Mouse (Mus musculus): Measurements from ENCODE around the gene Stat4. TPM values are rescaled to one million over a fixed set of nuclear protein-coding genes. Genes with fewer than 3 reads are reported as not detected.

Gene Stat4
- polyA plus RNA-seq (2012; ENCODE audit: insufficient read depth, insufficient read length, low replicate concordance, missing spikeins) = not detected in 2 replicates

- H3K4me1 ChIP-seq (ENCODE audit: control insufficient read depth, insufficient read depth, low read length) = no peaks in the 10 kb centered on the region
- TF ChIP-seq CTCF (IDR thresholded peaks at IDR 0.05; ENCODE audit: insufficient read depth, low read depth, low read length) (no peak), POLR2A (IDR thresholded peaks at IDR 0.05; ENCODE audit: insufficient read depth, low read depth, low read length) (no peak)
- H3K4me3 ChIP-seq (ENCODE audit: insufficient read depth, low read depth, low read length) = no peak within 1 kb of the TSS
- WGBS = 93% methylated on average over 5 of the region's 5 CpGs
- H3K27ac ChIP-seq (ENCODE audit: insufficient read depth, low read depth, low read length) = no peak within 1 kb of the TSS
These were observed at the start of gene Stat4 for GRCm38 (mm10) chr1:51986848-51987247. Gene Stat4 (plus strand): TSS chr1:51987148.

GRCm38 (mm10) chr1:51938357-51938756 lies 48.6 kb upstream of the Stat4 start:
- Histone ChIP-seq H3K27ac (ENCODE audit: insufficient read depth, low read depth, low read length) (no peak overlapping the region), H3K4me1 (ENCODE audit: control insufficient read depth, insufficient read depth, low read length) (no peaks in the 10 kb centered on the region), H3K4me3 (ENCODE audit: insufficient read depth, low read depth, low read length) (no peak overlapping the region)
- 94% methylated on average over 7 of the region's 7 CpGs for WGBS
- no peak for TF ChIP-seq POLR2A (IDR thresholded peaks at IDR 0.05; ENCODE audit: insufficient read depth, low read depth, low read length)
- no peak for TF ChIP-seq CTCF (IDR thresholded peaks at IDR 0.05; ENCODE audit: insufficient read depth, low read depth, low read length)

DNA sequence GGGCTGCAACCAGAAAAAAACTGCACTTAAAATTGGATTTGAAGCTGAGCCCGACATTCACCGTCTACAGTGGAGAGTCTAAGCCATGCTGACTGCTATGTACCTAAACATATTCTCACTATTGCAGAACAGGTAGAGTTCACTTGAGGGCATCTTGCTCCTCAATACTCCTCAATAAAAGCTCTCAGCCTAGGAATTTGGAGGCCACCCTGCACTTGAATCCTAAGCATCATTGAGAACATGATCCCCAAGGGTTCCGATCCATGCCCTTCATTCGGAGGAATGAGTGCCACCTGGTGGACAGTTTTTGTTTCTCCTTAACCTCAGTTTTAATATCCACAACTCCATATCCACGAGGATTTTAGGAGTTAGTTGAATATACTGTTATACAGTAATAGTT lies 42.2 kb upstream of the Stat4 start:
- no peak for TF ChIP-seq POLR2A (IDR thresholded peaks at IDR 0.05; ENCODE audit: insufficient read depth, low read depth, low read length)
- TF ChIP-seq CTCF (IDR thresholded peaks at IDR 0.05; ENCODE audit: insufficient read depth, low read depth, low read length) = no peak
- no peak overlapping the region for H3K27ac ChIP-seq (ENCODE audit: insufficient read depth, low read depth, low read length)
- no peak overlapping the region for H3K4me3 ChIP-seq (ENCODE audit: insufficient read depth, low read depth, low read length)
- H3K4me1 ChIP-seq (ENCODE audit: control insufficient read depth, insufficient read depth, low read length) = no peaks in the 10 kb centered on the region
- 37% methylated on average over 5 of the region's 5 CpGs for WGBS

DNA sequence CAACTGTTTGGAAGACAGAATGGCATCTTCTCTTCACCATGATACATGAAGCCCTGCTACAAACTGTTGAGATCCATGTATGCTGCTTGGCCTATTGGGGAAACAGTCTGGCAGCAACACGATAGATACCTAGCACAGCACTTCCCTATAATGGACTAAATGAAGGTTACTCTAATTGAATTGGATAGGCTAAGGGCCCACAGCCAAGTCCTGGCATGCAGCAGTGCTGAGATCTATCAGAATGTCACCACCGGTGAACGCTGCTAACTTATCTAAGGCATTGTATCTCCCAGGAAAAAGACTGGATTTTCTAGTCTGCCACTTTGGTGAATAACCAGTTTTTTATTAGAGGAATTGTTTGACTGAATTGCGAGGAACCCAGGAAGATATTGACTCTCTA lies 39.8 kb upstream of the Stat4 start:
- H3K4me3 ChIP-seq (ENCODE audit: insufficient read depth, low read depth, low read length) = no peak overlapping the region
- WGBS = 26% methylated on average over 4 of the region's 4 CpGs
- no peaks in the 10 kb centered on the region for H3K4me1 ChIP-seq (ENCODE audit: control insufficient read depth, insufficient read depth, low read length)
- H3K27ac ChIP-seq (ENCODE audit: insufficient read depth, low read depth, low read length) = no peak overlapping the region
- no peak for TF ChIP-seq POLR2A (IDR thresholded peaks at IDR 0.05; ENCODE audit: insufficient read depth, low read depth, low read length)
- TF ChIP-seq CTCF (IDR thresholded peaks at IDR 0.05; ENCODE audit: insufficient read depth, low read depth, low read length) = no peak

DNA sequence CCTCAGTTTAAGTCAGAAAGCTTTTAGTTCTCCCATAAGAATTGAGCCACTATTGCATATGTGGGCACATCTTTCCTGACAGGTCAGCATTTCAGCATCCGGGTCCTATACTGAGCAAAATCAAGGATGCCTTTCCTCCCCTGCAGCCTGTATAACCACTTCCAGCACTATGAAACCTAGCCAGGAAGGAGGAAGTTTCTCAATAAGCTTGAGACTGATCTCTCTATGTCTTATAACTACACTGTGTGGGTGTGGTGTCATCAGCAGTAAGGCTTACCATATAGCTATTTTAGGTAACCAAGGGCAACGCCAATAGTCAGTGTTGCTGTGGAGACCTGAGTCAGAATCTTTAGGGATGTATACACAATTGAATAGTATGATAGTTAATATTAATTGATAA lies 22.3 kb upstream of the Stat4 start:
- Histone ChIP-seq H3K4me3 (ENCODE audit: insufficient read depth, low read depth, low read length) (no peak overlapping the region), H3K4me1 (ENCODE audit: control insufficient read depth, insufficient read depth, low read length) (no peaks in the 10 kb centered on the region), H3K27ac (ENCODE audit: insufficient read depth, low read depth, low read length) (no peak overlapping the region)
- TF ChIP-seq POLR2A (IDR thresholded peaks at IDR 0.05; ENCODE audit: insufficient read depth, low read depth, low read length) = no peak
- no peak for TF ChIP-seq CTCF (IDR thresholded peaks at IDR 0.05; ENCODE audit: insufficient read depth, low read depth, low read length)
- WGBS = 82% methylated on average over 2 of the region's 2 CpGs

DNA sequence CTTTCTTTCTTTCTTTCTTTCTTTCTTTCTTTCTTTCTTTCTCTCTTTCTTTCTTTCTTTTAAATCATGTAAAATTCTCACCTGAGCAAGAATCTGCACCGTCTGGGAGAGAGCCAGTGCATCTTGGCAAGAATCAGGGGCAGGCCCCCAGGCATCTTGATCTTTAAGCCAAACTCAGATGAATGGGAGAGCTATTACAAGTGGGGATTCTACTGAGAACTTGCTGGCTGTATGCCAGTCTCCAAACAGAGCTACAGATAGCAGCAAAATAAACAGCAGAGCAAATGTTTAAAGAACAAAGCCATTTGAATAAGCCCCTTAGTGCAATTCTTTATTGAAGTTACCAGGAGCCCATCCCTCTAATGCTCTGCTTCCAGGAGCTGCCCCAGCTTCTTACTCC lies 18.0 kb upstream of the Stat4 start:
- TF ChIP-seq CTCF (IDR thresholded peaks at IDR 0.05; ENCODE audit: insufficient read depth, low read depth, low read length) (no peak), POLR2A (IDR thresholded peaks at IDR 0.05; ENCODE audit: insufficient read depth, low read depth, low read length) (no peak)
- Histone ChIP-seq H3K4me1 (ENCODE audit: control insufficient read depth, insufficient read depth, low read length) (no peaks in the 10 kb centered on the region), H3K27ac (ENCODE audit: insufficient read depth, low read depth, low read length) (no peak overlapping the region), H3K4me3 (ENCODE audit: insufficient read depth, low read depth, low read length) (no peak overlapping the region)
- WGBS = 43% methylated on average over 1 of the region's 1 CpGs

- 81% methylated on average over 6 of the region's 6 CpGs for WGBS
- Histone ChIP-seq H3K27ac (ENCODE audit: insufficient read depth, low read depth, low read length) (no peak overlapping the region), H3K4me3 (ENCODE audit: insufficient read depth, low read depth, low read length) (no peak overlapping the region), H3K4me1 (ENCODE audit: control insufficient read depth, insufficient read depth, low read length) (no peaks in the 10 kb centered on the region)
- TF ChIP-seq POLR2A (IDR thresholded peaks at IDR 0.05; ENCODE audit: insufficient read depth, low read depth, low read length) (no peak), CTCF (IDR thresholded peaks at IDR 0.05; ENCODE audit: insufficient read depth, low read depth, low read length) (no peak)
These were observed 16.8 kb upstream of the Stat4 start for GRCm38 (mm10) chr1:51970182-51970581.

DNA sequence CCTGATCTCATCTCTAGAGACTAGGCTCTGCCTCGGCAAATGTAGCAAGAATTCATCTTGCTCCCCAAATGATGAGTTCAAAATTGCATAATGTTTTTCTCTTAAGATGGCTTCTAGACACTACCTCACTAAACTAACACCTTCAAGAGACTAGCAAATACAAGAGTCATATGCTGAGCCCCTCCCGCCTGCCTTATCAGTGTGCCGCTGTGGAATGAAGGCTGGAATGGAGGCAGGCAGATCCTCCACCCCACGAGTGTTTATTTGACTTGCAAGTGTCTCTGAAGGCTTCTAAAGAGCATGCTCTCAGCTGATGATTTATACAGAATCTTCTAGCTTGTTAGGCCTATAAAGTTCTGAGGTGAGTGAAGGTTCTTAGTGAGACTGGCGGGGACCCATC lies 11.4 kb upstream of the Stat4 start:
- Histone ChIP-seq H3K4me1 (ENCODE audit: control insufficient read depth, insufficient read depth, low read length) (no peaks in the 10 kb centered on the region), H3K27ac (ENCODE audit: insufficient read depth, low read depth, low read length) (no peak overlapping the region), H3K4me3 (ENCODE audit: insufficient read depth, low read depth, low read length) (no peak overlapping the region)
- TF ChIP-seq CTCF (IDR thresholded peaks at IDR 0.05; ENCODE audit: insufficient read depth, low read depth, low read length) = no peak
- no peak for TF ChIP-seq POLR2A (IDR thresholded peaks at IDR 0.05; ENCODE audit: insufficient read depth, low read depth, low read length)
- WGBS = 93% methylated on average over 5 of the region's 5 CpGs

- H3K4me3 ChIP-seq (ENCODE audit: insufficient read depth, low read depth, low read length) = no peak overlapping the region
- H3K27ac ChIP-seq (ENCODE audit: insufficient read depth, low read depth, low read length) = no peak overlapping the region
- no peaks in the 10 kb centered on the region for H3K4me1 ChIP-seq (ENCODE audit: control insufficient read depth, insufficient read depth, low read length)
- TF ChIP-seq CTCF (IDR thresholded peaks at IDR 0.05; ENCODE audit: insufficient read depth, low read depth, low read length) (no peak), POLR2A (IDR thresholded peaks at IDR 0.05; ENCODE audit: insufficient read depth, low read depth, low read length) (no peak)
- 95% methylated on average over 5 of the region's 5 CpGs for WGBS
These were observed 7.9 kb upstream of the Stat4 start for GRCm38 (mm10) chr1:51979048-51979447.

Measured in olfactory bulb, adult 2 months (tissue).